Mouse (Mus musculus): ENCODE data around the gene Ankrd36.

- TF ChIP-seq POLR2AphosphoS5 (IDR thresholded peaks at IDR 0.05; ENCODE audit: insufficient replicate concordance, low read depth, low read length) (no peak), CTCF (IDR thresholded peaks at IDR 0.05; ENCODE audit: low read depth, low read length) (no peak)
These were observed 113.1 kb downstream of the Ankrd36 start for GRCm38 (mm10) chr11:5682541-5682940.

All from G1E (cell line).